Mouse (Mus musculus) frontal cortex, postnatal 14 days (tissue): ENCODE data around the gene Plce1.

Experiments
- DNase-seq, 2 experiments: peaks; one replicate each; pipeline ENCODE4 v3.0.0; 2022; ENCODE audit warnings: low spot score in 2 of 2

Plce1 gene

DNA sequence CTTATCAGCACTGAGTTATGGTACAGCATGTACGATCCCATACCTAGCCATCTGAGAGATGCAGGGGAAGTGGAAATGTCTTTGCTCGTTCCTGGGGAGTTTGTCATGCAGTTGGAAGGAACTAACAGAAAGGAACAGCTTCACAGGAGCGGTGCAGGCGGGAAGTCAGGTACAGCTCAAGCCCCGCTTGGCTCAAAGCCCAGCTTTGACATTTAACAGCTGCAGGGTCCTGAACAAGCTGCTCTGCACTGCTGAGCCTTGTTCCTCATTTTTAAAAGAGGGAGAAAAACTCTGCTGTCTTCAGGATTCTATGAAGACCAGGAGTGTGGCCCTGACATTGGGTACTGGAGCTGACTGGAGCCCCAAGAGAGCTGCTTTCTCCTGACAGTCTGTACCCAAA is 106.7 kb downstream of the Plce1 start:
- DNase-seq: no peak

DNA sequence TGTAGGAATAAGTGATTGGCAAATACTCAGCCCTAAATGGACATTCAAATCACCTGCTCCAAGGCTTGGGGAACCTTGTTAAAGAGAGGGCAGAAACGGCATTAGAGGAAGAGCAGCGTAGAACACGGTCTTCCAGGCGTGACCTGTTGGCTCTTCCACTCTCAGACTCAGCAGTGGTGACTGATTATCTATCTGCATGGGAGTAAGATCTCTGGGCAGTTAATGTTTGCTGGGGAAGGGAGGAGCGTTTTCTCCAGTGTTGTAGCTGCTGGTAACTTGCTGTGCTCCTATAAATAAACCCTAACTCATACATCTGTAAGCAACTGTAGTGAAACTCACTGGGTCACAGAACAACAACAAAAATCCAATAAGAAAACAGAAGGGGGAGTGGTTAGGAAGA is 108.6 kb downstream of the Plce1 start:
- no peak for DNase-seq

DNA sequence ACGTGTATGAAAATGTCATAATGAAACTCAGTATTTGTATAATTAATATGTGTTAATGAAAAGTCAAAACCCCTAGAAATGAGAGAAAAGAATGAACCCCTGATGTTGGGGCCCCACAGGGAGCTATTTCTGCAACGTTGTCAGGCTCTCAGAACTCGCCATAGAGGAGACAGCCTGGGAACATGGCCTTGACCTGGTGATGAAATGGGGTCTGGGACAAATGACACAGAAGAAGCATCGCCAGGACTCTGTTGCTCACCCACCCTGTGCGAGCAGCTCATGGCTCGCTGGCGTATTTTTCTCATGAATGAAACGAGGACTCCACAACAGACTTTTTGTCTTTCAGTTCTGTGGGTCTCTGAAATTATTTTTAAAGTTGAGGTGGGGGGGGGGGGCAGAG is 109.0 kb downstream of the Plce1 start:
- no peak for DNase-seq

DNA sequence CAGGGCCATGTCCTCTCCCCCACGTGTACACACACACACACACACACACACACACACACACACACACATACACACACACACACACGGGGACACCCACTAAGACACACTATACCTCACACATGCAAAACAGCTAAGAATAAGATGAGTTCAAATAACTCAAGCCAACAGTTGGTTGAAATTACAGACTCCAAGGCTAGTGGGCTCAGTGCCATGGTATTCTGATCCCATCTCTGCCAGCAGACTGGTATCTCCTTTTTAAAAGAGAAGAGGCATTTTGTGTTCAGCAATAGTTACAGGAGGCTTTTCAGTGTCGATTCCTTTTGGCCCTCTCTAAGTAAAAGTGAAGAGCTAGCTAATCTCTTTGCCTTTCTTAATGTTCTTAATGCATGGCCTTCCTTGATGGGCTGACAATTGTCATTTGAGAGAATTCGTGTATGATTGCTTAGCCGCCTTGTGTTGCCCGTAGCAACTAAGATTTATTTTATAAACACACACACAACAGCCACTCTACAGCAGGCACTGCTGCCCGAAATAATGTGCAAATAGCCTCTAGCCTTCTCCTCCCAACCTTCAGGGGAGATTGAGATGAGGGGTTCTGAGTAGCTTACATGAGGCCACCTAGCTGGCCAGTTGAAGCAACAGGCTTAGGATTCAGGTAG is 111.8 kb downstream of the Plce1 start:
- no peak for DNase-seq

DNA sequence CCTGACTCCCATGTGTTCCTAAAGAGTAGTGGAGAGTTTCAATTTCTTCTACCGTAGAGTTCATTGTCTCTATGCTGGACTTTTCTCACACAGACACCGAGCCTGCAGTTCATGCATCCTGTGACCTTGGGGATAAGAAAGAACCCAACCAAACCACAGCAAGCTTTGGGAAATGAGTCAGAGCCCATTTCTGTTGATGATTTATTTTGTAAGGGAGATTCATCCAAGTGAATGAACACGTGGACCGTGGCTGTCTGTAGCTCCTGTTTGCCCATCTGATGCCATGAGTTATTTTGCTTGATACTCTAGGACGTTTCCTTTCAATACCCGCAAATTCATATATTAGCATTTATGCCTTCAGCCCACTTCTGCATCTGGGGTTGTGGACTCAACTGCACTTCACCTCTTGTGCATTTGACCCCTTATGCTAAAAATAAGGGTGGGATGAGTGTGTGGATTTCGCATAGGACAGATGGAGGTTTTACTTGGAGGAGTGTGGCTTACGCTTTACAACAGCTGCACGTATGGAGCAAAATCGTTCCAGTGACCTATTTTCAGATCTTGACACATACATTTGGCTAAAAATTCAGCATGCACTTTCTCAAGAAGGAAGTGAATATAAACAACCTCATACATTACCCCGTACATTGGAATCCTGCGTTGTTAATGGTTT is 112.5 kb downstream of the Plce1 start:
- DNase-seq: no peak

DNA sequence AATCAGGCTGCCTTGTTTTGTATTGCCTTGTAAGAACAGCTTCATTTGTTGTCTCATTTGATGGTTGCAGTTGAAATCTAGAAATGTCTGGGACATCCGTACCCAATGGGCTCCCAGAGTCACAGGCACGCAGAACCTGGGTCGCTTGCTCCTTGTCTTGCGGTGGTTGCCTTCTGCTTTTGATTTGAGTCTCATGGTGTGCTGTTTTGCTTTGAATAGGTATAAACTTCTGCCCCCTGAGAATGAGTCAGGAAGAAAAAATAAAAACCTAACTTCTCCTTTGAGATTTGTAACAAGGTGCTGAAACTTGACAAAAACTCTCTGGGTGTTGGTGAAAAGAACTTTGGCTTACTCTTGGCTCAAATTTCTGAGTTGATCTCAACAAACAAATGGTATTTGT is 115.2 kb downstream of the Plce1 start:
- DNase-seq: no peak

DNA sequence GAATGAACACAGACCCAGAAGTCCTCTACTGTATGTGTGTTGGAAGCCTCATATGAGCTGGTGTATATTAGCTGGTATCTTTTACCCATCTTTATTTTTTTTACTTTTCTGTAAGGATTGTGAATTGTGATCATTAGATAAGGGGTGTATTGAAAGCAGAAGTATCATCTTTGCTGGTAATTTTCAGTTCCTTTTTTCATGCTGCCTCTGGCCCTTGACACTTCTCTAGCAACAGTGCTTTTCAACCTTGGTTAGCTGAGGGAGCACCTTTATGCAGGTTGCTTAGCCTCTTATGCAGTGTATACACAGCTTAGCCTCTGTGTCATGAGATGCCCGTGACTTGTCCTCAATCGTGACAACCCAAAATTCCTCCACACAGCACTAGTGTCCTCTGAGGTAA is 116.5 kb downstream of the Plce1 start:
- no peak for DNase-seq

DNA sequence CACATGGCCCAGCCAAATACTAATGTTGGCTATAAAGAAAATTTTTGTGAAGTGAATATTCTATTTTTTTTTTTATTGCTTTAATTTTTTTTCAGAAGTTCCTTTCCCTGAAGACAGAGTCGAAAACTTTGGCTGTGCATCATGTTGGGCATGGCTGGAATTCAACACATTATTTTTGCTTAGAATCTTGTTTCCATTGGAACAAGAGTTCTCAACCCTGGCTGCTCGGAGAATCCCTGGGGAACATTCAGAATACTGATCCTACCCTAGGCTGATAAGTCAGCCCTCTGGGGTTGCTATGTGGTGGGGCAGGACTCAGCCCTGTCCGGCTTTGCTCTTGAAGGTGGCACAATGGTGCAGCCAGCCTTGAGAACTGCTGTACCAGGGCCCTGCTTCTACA is 118.1 kb downstream of the Plce1 start:
- no peak for DNase-seq

DNA sequence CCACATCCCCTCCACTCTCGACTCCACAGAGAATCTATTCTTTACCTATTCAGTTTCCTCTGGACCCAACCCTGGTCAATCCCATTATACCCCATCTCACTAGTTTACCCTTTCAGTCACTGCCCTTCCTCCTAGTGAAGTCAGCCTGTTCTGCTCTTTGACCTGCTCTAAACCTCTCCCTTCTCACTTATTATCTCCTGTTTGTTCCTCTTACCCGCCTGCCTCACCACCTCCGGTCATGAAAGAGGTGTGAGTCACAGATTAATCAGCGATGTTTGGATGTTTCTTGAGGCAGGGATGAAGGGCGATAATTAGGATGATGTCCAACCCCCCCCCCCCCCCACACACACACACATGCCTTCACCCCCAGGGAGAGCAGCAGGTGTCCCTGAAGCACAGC is 120.2 kb downstream of the Plce1 start:
- no peak for DNase-seq

DNA sequence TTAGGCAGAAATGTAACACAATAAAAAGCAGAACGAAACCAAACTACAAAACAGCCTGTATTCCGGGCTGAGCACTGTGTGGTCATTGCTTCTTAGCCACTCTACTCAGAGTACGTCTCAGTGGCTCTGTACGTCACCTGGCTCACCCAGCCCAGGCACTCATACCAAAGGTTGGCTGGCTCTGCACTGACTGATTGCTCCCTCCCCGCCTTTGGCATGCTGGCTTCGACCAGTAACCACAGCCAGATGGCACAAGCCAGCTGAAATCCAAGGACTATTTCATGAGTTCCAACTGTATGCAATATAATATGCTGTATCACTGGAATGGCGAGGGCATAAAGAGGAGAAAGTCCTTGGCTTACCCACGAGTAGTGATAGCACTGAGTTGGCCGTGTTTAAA is 121.9 kb downstream of the Plce1 start:
- DNase-seq: no peak

DNA sequence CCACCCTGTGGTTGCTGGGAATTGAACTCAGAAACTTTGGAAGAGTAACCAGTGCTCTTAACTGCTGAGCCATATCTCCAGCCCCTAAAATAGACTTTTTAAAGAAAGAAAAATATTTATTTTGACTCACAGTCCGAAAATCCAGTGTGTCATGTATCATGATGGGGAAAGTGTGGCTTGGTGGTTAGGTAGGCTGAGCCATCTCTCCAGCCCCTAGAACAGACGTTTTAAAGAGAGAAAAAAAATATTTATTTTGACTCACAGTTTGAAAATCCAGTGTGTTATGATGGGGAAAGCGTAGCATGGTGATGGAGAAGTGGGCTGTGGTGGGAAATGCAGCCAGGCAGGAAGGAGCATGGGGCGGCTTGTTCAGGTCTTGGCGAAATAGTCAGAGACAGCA is 126.3 kb downstream of the Plce1 start:
- DNase-seq: no peak

DNA sequence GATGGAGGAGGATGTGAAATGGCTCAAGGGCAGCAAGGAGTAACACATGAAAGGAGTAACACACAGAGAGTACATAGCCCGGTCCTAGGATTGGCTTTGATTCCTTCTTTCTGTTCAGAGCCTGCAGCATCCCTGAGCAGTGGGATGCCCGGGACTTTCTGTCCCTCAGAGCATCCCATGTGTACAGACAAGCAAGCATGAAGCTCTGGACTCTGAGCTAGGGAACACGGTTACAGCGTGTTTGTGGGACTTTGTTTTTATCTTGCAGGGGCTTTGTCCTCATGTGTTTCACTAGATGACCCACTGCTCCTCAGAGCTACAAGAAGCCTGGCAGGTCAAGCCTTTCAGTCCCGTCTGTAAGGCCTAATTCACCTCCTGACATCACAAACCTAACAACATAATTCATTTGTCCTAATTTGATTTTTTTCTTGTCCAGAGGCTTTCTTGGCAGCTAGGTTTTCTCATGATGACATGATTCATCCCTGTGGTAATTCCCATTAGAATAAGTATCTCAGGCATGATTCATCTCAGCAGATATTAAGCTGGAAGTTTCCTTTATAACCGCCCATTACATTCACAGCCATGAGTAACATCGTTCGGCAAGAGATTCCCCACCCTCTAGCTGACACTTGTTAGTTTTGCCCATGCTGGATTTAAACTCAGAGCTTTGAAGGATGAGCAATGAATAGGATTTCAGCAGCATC is 128.2 kb downstream of the Plce1 start:
- DNase-seq: no peak

DNA sequence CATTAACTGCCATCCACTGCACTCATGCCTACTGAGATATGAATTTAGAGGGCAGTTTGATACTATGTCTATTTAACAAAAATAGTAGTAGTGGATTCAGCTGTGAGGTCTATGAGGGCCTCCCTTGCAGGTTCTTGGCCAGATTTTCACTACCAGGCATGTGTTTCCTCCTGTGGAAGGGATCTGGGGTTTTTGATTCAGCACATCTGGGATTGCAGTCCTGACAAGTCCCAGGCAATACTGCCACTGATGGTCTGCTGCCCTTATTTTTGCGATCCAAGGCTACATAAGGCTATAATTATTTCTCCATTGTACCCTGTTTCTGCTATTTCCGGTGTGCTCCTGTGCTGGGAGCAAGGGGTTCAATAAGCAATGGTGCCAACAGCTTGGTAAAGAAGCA is 129.4 kb downstream of the Plce1 start:
- DNase-seq: no peak

DNA sequence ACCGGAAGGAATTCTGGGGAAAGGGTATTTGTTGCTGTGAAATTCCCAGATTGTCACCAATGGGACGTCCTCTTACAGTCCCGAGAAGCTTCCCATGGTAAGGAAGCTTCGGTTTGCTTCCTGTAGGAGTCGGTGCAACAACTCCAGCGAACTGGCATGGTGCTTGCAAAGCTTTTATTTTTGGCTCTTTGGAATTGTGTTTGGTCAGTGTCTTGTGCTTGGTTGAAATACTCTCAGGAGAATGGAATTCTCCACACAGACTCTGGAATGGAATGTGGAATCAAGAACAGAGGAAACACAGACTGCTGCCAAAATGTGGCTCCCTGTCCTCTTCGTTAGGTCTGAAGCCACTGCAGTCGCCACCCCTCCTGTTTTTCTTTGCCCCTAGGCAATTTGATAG is 129.9 kb downstream of the Plce1 start:
- DNase-seq: no peak

DNA sequence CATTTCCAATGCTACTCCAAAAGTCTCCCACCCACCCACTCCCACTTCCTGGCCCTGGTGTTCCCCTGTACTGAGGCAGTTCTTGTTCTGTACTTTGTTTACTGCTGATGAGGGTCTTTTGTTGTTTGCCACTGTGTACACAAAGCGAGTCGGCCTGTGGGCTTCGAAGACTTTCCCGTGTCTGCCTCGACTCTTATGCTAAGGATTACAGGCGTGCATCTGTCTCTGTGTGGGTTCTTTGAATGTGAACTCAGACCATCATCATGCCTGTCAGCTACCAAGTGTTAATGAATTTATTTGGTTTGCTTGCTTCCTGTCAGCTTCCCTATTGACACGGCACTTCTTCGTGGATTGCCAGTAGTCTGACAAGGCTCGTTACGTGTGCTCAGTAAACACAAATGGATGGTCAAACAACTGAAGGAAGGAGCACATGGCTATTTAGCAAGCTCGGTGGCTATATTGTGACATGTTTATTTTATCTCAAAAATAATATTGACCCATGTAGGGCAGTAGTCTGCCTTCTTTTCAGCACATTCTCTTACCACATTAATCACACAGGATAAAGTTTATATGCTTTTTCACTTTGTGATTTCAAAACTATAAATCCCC is 133.3 kb downstream of the Plce1 start:
- no peak for DNase-seq

DNA sequence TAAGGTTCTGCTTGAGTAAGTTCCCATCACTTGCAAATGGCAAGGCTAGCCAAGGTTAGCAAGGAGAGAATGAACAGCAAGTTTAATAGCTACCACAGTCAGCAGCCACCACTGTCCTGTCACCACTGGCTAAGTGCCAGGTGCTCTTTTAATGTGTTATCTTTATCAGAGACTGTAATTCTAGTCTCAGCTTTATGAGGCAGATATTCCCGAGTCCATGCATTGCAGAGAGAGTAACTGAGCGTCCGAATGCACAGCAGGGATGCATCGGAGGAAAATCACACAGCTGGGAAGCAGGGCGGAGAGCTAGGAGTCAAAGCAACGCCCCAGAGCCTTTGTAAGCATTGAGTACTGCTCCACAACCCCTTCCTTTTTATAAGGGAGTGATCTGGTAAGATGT is 134.4 kb downstream of the Plce1 start:
- DNase-seq: no peak

DNA sequence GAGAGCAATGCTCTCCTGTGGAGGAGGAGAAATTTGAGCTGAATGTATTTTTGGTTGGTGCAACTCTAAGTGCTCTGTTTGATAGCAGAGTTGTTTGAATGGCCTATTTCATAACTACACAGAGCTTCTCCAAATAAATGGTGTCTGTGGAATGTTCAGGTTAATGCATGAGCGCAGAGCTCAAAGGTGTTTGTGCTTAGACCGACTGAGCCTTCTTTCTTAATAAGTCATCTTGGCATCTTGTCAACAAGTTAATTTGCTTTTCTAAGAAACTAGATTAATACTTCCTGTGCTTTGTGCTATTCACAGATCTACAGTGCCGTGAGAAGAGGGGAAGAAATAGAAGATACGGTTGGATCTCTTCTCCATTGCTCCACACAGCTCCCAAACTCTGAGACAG is 139.2 kb downstream of the Plce1 start:
- no peak for DNase-seq

DNA sequence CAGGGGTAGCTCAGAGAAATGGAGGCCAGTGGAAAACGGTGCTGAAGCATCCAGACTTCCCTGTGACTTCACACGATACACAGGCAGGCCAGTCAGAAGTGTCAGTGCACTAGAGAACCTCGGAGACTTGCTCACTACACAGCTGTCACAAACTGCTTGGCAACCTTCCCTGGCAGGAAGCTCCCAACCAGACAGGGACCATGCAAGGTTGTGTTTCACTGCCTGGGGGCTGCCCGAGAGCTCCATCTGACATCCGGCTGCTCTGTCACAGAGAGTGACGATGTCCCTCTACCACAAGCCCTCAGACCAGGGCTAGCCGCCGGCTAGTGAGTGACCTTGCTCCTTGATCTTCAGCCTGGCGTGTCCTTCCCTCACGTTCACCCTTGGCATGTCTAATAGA is 140.6 kb downstream of the Plce1 start:
- no peak for DNase-seq

DNA sequence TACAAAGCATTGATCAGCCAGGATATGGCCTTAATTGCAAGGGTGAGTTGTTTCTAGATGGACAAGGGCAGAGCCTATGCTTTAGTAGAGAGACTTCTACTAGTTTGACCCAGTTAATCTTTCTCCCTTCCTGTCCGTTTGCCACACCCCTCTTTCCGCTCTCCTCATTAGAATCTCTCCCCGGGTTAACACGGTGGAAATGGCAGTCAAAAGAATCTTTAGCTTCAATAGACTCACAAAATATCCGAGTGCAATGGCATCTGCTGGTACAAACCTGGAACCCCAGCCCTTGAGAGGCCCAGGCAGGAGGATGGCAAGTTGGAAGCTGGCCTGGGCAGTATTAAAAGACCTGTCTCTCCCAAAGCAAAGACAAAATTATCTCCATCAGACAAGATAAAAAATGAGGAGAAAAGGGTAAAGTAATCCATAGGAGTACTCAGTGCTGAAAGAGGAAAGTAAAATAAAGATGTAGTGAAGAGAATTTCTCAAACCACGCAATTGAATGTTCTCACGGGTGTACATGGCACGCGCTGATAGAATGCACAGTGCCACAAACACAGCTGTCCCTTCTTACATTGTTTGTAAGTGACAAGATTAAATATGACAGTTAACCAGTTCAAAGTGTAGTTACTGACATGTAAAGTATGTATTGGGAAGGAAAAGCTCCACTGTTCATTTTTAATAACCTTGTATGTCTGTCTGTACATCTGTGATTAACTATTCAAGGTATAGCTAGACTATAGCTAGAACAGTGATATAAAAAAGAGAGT is 145.5 kb downstream of the Plce1 start:
- no peak for DNase-seq

DNA sequence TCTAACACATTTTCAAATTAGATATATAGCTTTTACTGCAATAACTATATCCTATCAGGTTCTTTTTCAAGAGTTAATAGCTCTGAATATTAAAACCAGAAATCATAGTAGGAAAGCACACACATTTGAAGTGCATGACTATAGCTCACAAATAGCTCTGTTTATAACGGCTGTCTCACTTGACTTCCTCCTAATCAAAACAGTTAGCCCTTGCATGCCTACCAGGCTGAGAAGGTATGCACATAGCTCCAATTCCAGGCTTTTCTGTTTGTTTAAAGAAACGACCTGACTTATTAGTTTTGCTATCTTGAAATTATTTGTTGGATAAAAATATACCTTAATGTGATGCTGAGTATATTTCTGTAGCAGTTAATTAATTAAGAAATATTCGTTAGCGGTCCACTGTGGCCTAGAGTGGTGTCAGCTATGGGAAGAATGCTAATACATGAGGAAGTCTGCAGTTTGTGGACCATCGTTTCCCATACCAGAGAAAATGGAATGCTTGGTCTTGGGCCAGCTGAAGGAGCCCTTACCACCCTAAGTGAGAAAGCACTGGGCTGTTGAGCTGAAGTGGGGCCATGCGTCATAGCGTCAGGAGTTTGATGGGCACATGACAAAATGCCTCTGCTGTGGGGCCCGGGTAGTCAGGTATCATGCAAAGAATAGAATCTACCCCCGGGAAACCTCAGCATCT is 146.3 kb downstream of the Plce1 start:
- DNase-seq: no peak

DNA sequence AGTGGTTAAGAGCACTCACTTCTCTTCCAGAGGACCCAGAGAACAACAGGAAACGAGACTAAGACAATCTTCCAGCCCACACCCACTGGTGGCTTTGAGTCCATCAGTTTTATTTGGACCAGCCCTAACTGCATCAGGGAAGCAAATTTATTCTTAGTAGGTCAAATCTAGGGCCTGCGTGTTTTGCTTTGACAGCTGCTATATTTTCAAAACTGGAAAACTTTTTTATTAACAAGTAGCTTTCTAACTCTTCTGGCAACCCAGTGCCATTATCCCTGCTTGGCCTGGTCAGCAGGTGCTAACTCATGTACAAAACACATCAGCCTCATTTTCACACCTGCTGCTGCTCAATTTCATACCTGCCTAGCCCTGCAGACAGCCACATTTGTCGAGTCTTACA is 151.3 kb downstream of the Plce1 start:
- DNase-seq: no peak

DNA sequence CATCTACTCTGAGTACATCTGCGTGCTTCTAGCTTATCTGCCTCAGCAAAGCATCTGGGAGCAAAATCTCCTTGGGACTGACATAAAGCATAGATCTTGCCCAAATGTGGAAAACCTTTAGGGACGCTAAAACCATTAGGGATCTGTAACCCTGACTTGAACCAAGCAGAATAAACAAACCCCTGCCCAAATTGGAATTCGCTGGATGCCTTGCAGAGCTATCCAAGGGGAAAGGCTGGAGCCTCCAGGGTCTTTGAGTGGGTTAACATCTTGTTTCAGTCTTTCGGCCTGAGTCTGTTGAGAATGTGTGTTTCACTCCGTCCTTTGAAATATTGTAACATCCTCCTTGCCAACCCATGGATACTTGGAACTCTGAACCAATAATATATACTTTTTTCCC is 152.4 kb downstream of the Plce1 start:
- DNase-seq: no peak
